Mouse (Mus musculus) megakaryocyte, embryonic 14.5 days (primary cell): ENCODE results near the gene Ipcef1.

Experiments used
- FLI1 ChIP-seq: IDR thresholded peaks from 2 replicates; pipeline ENCODE4 v1.6.1; 2012; ENCODE audit warnings: low read length, inconsistent platforms, mixed read lengths
- GATA1 ChIP-seq: IDR thresholded peaks from 3 replicates; pipeline ENCODE4 v1.6.1; 2012; ENCODE audit warnings: mixed read lengths, low read length, inconsistent platforms, borderline replicate concordance

- TF ChIP-seq GATA1 (no peak), FLI1 (no peak)
Observed at GRCm38 (mm10) chr10:7074231-7074630, 22.0 kb upstream of the Ipcef1 start.
